Mouse (Mus musculus) megakaryocyte, embryonic 14.5 days (primary cell): ENCODE results near the gene Cfap73. TPM values are rescaled to one million over a fixed set of nuclear protein-coding genes. Genes with fewer than 3 reads are reported as not detected.

ENCODE experiments used
- H3K27me3 ChIP-seq: replicated peaks from 2 replicates; pipeline ENCODE3; 2012; ENCODE audit warnings: inconsistent platforms
- H3K36me3 ChIP-seq: replicated peaks from 2 replicates; pipeline ENCODE3; 2012; ENCODE audit warnings: low read length, inconsistent platforms, mixed read lengths
- H3K4me1 ChIP-seq: 2 replicates; pipeline ENCODE4 v1.6.1; 2012; ENCODE audit warnings: inconsistent platforms
- H3K4me3 ChIP-seq: replicated peaks from 2 replicates; pipeline ENCODE3; 2012; ENCODE audit warnings: moderate library complexity, mild to moderate bottlenecking, inconsistent platforms
- H3K9me3 ChIP-seq: 2 replicates; pipeline ENCODE4 v1.6.1; 2012; ENCODE audit warnings: inconsistent platforms
- FLI1 ChIP-seq: IDR thresholded peaks from 2 replicates; pipeline ENCODE4 v1.6.1; 2012; ENCODE audit warnings: low read length, inconsistent platforms, mixed read lengths
- GATA1 ChIP-seq: IDR thresholded peaks from 3 replicates; pipeline ENCODE4 v1.6.1; 2012; ENCODE audit warnings: mixed read lengths, low read length, inconsistent platforms, borderline replicate concordance
- polyA plus RNA-seq: library from polyadenylated mRNA; stranded (reverse); fragments of >175 nt; gene quantifications from 2 replicates; pipeline ENCODE4 v1.2.3, GENCODE M21; 2012; ENCODE audit warnings: low replicate concordance; ENCODE audit not compliant: insufficient read depth

Gene Cfap73
- polyA plus RNA-seq, 1 experiment: not detected

DNA sequence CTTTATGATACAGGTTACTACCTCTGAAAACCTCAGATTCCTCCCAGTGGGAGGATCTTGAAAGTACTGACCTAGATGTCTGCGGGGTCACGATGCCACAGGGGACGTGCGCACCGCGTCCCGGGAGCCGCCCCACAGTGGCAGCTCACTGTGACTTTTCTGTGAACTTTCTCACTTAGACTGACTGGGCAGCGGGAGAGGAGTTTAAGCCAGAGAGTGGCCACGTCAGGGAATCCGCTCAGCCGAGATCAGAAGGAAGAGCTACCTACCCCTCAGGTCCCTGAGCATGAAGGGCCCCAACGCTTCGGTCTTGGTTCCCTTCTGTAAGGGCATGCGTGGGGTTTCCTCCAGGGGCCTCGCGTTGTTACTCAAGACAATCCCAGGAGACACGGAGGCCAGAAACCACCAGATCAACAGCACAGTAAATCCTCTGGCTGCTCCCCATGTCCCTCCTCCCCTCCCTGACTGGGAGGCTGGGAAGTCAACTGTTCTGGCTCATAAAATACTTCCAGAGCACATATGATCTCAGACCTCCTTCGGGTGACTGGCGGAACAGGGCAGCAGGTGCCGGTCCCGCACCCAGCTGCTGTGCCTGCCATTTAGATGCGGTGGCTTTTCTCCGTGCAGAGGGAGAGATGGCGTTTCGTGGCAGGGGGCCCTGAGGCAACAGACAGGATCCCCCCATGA is 54.7 kb downstream of the Cfap73 start:
- Histone ChIP-seq H3K9me3 (peaks cover 4% of the 10 kb centered on the region), H3K4me3 (peak overlapping the region; percentile 53), H3K27me3 (peaks cover 4% of the 10 kb centered on the region), H3K36me3 (peaks cover 52% of the 10 kb centered on the region), H3K4me1 (peaks cover 80% of the 10 kb centered on the region)
- no peak for TF ChIP-seq FLI1
- TF ChIP-seq GATA1: no peak

- Histone ChIP-seq H3K9me3 (peaks cover 4% of the 10 kb centered on the region), H3K4me1 (peaks cover 80% of the 10 kb centered on the region), H3K36me3 (peaks cover 48% of the 10 kb centered on the region), H3K27me3 (peaks cover 4% of the 10 kb centered on the region), H3K4me3 (peak overlapping the region; percentile 80)
- TF ChIP-seq FLI1 (no peak), GATA1 (no peak)
Measured at GRCm38 (mm10) chr5:120578504-120579081, 55.4 kb downstream of the Cfap73 start.

Other genes with a start within 250 kb of the Cfap73 start
- gene Lhx5, start 202.5 kb downstream of the Cfap73 start, polyA plus RNA-seq: not detected in 2 replicates
- gene Sdsl, start 161.4 kb downstream of the Cfap73 start, polyA plus RNA-seq: 1.3 and 5.3 TPM in 2 replicates
- not detected in 2 replicates for gene Sds, start 157.7 kb downstream of the Cfap73 start, polyA plus RNA-seq
- 17.5 and 24.3 TPM in 2 replicates for gene Plbd2, start 130.6 kb downstream of the Cfap73 start, polyA plus RNA-seq
- 3.0 and 5.3 TPM in 2 replicates for gene Slc8b1, start 123.1 kb downstream of the Cfap73 start, polyA plus RNA-seq
- gene Tpcn1, start 45.6 kb downstream of the Cfap73 start, polyA plus RNA-seq: 68.6 and 71.5 TPM in 2 replicates
- gene Iqcd, start 45.2 kb downstream of the Cfap73 start, polyA plus RNA-seq: 0.94 and 5.8 TPM in 2 replicates
- gene Rita1, start 21.6 kb downstream of the Cfap73 start, polyA plus RNA-seq: 30.9 and 35.5 TPM in 2 replicates
- gene Ddx54, start 21.5 kb downstream of the Cfap73 start, polyA plus RNA-seq: 23.6 and 74.7 TPM in 2 replicates
- gene Rasal1, start 14.6 kb upstream of the Cfap73 start, polyA plus RNA-seq: 13.3 and 20.9 TPM in 2 replicates
- gene Dtx1, start 77.7 kb upstream of the Cfap73 start, polyA plus RNA-seq: not detected in 2 replicates
- 1.00 TPM in 1 of 2 replicates, not detected in the other for gene Oas2, start 115.6 kb upstream of the Cfap73 start, polyA plus RNA-seq
- 3.4 and 4.7 TPM in 2 replicates for gene Oas3, start 143.4 kb upstream of the Cfap73 start, polyA plus RNA-seq
- gene Oas1e, start 161.3 kb upstream of the Cfap73 start, polyA plus RNA-seq: not detected in 2 replicates
- not detected in 2 replicates for gene Oas1c, start 178.3 kb upstream of the Cfap73 start, polyA plus RNA-seq
- gene Oas1f, start 213.1 kb upstream of the Cfap73 start, polyA plus RNA-seq: not detected in 2 replicates
- not detected in 2 replicates for gene Oas1h, start 227.2 kb upstream of the Cfap73 start, polyA plus RNA-seq